Mouse (Mus musculus): ENCODE results near the gene Dnajb14.
"Not testable (repeated sequence)": the region's sequence is repeated elsewhere in the genome, so short reads cannot be mapped to it uniquely, and the experiment has no call there.

Gene Dnajb14

GRCm38 (mm10) chr3:137867437-137868093 is at the start of gene Dnajb14:
TSS of gene Dnajb14 (plus strand) at chr3:137867675.
- DNase-seq (ENCODE audit: low spot score in 2 of 2): peak; percentile 72 to 84

- DNase-seq (ENCODE audit: low spot score in 2 of 2): no peak
Measured at GRCm38 (mm10) chr3:137818713-137819112, 48.8 kb upstream of the Dnajb14 start.

DNA sequence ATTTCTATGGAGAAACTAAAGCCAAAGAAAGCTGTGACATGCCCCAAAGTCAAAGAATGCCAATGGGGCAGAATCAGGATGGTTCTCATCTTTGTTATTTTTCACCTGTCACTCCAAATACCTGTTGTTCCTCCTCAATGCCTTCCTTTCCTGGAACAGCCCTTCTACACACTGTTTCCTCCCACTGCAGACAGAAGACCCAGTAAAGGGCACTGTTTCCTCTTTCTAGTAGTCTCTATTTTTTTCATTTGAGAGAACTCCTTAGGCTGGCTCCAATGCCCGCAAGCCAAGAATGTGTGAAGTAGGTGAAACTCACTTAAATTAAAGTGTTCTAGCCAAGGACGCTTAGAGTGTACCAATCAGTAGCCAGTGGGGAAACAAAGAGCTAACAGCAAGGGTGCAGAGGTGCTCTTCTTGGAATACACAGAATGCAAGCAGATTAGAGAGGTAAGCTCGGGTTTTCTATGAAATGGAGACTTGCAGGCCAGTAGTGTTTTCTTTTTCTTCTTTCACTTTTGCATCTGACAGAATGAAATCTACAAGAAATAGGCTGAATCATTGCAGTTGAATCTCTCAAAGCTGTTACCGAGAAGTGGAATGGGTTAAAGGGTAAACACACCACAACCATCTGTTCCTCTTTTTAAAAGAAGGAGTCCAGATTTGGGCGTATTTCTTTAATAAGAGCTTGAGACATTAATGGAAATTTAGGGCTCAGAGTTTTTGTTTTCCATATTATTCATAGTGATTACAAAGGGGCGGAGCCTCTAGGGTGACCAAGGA is 46.6 kb upstream of the Dnajb14 start:
- no peak for DNase-seq (ENCODE audit: low spot score in 2 of 2)

DNA sequence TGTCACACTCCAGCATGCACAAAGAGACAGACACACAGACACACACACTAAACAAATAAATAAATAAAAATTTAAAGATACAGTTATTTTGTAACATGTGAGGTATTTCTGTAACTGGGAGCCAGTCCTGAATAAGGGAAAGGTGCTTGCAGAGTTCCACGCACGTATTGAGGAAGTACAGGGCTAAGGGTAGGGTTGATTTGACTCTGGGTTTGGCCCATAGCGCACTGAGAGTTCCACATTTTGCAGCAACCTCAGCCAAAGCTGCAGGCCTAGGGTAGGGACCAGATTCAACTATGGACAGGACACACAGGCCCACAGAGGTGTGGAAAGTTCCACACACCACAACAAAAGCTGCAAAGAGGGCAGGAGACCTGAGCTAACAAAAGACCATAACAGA is 44.2 kb upstream of the Dnajb14 start:
- no peak for DNase-seq (ENCODE audit: low spot score in 2 of 2)

- DNase-seq (ENCODE audit: low spot score in 2 of 2): no peak
Measured at GRCm38 (mm10) chr3:137827678-137828077, 39.8 kb upstream of the Dnajb14 start.

DNA sequence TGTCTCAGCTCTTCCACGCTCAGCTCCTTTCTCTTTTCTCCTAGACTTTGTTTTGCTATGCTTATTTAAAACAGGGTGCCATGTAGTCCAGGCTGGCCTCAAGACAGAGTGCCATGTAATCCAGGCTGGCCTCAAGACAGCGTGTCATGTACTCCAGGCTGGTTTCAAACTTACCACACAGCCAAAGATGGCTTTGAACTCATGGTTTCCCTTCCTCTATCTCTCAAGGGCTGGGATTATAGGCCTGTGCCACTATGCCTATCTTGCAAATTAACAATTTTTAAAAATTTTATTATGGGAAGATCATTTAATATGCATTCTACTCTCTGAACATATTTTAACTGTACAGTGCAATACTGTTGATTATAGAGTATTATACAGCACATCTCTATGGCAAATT is 36.3 kb upstream of the Dnajb14 start:
- no peak for DNase-seq (ENCODE audit: low spot score in 2 of 2)

DNA sequence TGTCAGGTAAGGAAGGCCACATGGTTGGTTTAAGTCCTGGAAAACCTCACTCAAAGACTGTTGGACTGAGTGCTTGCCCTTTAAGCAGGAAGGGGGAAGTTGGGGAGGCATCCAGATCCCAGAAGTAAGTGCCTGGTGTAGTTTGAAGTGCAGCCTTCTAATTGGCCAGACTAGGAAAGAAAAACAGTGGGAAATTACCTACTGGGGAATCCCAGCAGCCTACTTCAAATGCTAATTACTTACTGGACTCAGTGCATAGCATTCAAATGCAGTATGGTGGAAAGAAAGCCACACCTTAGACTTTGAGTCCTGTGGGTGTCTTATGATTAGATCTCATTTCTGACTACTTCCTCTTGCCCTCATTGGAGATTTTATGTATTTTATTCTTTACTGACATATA is 34.3 kb upstream of the Dnajb14 start:
- no peak for DNase-seq (ENCODE audit: low spot score in 2 of 2)

DNA sequence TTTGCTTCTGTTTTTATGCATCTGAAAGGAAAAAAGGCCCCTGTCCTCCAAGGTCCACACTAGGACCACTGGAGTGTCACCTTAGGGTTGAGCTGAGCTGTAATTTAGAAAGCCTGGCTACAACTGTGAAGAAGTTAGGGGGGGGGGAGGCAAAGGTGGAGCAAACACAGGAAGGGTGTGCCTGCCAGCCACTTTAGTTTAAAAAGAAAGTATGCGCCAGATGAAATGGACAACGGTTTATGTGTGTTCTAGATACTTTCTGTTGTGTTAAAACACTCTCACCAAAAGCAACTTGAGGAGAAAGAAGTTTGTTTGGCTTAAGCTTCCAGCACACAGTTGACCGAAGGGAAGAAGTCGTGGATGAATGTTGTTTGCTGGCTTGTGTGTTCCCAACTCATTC is 33.8 kb upstream of the Dnajb14 start:
- DNase-seq (ENCODE audit: low spot score in 2 of 2): no peak

GRCm38 (mm10) chr3:137836543-137836942 is 30.9 kb upstream of the Dnajb14 start:
- DNase-seq (ENCODE audit: low spot score in 2 of 2): no peak

DNA sequence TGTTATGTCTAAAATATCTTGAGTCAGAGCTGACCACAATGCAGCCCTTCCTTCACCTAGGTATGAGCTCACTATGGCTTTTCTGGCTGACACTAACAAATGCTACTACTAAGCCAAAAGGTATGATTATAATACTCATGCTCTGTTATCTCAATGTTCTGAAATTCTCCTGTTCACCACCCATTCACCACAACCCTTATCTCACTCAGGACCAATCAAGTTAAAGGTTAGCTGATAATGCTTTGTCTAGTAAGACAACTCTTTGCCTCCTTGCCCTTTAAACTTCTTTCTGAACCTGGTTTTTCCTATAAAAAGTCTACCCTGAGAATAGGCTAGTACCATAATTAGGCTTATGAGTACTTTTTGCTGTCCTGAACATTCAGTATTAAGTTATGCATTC is 29.3 kb upstream of the Dnajb14 start:
- DNase-seq (ENCODE audit: low spot score in 2 of 2): no peak

- no peak for DNase-seq (ENCODE audit: low spot score in 2 of 2)
Measured at GRCm38 (mm10) chr3:137842944-137843343, 24.5 kb upstream of the Dnajb14 start.

DNA sequence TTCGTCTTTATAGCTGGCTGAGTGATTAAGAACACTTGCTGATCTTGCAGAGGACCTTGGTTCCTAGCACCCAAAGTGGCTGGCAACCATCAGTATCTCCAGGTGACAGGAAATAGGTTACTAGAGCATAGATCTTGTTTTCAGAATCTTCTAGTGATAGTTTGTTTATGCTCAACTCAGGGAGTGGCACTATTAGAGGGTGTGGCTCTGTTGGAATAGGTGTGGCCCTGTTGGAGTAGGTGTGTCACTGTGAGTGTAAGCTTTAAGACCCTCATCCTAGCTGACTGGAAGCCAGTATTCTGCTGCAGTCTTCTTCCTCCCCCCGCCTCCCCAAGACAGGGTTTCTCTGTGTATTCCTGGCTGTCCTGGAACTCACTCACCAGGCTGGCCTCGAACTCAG is 23.2 kb upstream of the Dnajb14 start:
- DNase-seq (ENCODE audit: low spot score in 2 of 2): peak; percentile 8 to 54

DNA sequence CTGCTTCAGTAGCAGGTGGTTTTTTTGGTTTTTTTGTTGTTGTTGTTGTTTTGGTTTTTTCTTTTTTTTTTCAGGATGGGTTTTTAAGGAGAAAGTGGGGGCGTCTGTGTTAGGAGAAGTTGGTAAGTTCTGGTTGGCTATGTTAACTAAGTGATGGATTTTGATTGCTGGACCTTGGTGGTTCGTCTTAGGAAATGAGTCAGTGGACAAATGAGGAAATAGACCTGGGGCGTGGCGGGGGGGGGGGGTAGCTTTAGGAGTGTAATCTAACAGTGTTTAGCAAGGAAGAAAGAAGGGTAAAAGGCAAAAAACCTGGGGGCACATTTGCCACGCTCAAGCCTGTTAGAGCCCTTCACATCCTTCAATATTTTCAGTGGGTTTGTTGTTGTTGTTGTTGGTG is 20.9 kb upstream of the Dnajb14 start:
- DNase-seq (ENCODE audit: low spot score in 2 of 2): peak in 1 of 2 experiments; percentile 6

DNA sequence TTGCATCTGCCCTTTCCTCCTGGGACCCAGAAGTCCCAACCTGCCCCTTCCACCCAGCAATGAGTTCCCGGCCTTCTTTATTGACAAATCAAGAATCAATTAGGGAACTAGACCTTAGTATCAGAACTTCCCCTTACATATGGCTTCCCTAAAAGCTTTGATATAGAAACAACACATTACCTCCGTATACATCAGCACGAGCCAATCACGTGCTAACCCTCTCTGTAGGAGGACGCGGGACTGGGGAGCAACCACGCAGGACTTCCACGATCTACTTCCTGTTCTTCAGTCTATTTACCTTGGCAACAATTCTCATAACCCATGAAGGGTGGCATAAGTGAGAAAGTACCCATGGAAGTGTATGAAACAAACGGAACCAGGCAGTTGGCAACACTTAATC is 19.1 kb upstream of the Dnajb14 start:
- DNase-seq (ENCODE audit: low spot score in 2 of 2): peak; percentile 11 to 36

DNA sequence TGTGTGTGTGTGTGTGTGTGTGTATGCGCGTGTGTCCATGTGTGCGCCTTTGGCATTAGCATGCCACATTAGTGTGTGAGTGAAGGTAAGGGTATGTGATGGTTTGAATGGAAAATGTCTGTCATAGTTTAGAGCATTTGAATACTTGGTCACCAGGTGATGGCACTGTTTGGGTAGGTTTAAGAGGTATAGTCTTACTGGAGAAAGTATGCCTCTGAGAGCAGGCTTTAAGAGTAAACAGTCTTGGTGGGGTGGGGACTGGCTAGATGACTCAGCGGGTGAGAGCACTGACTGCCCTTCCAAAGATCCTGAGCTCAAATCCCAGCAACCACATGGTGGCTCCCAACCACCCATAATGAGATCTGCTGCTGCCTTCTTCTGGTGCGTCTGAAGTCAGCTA is 17.8 kb upstream of the Dnajb14 start:
- peak in 1 of 2 experiments; percentile 49 for DNase-seq (ENCODE audit: low spot score in 2 of 2)

- no peak for DNase-seq (ENCODE audit: low spot score in 2 of 2)
Measured at GRCm38 (mm10) chr3:137851196-137851595, 16.3 kb upstream of the Dnajb14 start.

DNA sequence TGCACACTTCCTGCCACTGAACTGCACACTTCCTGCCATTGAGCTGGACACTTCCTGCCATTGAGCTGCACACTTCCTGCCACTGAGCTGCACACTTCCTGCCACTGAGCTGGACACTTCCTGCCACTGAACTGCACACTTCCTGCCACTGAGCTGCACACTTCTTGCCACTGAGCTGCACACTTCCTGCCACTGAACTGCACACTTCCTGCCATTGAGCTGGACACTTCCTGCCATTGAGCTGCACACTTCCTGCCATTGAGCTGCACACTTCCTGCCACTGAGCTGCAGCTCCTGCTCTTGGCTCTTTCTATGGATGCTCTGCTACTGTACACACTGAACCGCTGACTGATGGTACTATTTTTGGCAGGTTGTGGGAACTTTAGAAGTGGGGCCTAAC is 14.5 kb upstream of the Dnajb14 start:
- not testable (repeated sequence) for DNase-seq (ENCODE audit: low spot score in 2 of 2)

- DNase-seq (ENCODE audit: low spot score in 2 of 2): peak in 1 of 2 experiments; percentile 38
Measured at GRCm38 (mm10) chr3:137855328-137855727, 12.1 kb upstream of the Dnajb14 start.

GRCm38 (mm10) chr3:137856061-137856460 is 11.4 kb upstream of the Dnajb14 start:
- DNase-seq (ENCODE audit: low spot score in 2 of 2): peak in 1 of 2 experiments; percentile 31

DNA sequence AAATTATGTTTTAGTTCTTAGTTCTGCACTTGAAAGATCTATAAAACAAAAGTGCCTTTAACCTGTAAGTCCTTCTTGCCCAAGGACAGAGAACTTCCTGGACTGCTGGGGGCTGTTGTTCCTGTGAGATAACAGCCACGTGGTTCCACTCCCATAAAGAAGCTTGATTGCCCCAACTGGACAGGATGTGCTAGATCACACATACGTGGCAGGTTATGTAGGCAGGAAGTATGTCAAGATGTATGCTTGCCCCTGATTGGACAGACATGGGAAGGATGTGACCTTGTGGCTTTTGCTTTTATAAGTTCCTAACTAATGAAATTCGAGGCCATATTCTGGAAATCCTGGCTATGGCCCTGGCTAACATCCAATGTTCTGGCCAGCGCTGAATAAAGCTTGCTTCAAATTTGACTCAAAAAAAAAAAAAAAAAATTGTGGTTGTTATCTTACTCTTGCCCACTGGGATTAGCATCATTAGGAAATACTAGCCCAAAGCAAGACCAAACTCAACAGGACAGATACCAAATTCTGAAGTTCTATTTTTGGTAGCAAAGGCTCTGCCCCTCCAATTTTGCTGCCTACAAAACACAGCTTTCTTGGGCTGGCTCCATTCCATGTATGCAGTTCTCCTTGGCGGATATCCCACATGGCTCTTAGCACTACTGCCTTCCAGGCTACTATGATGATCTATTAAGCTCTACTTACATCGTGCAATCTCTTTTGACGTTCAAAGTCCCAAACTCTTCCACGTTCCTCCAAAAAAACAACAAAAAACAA is 6.9 kb upstream of the Dnajb14 start:
- peak in 1 of 2 experiments; percentile 43 for DNase-seq (ENCODE audit: low spot score in 2 of 2)

- DNase-seq (ENCODE audit: low spot score in 2 of 2): no peak
Measured at GRCm38 (mm10) chr3:137861436-137861835, 6.0 kb upstream of the Dnajb14 start.

DNA sequence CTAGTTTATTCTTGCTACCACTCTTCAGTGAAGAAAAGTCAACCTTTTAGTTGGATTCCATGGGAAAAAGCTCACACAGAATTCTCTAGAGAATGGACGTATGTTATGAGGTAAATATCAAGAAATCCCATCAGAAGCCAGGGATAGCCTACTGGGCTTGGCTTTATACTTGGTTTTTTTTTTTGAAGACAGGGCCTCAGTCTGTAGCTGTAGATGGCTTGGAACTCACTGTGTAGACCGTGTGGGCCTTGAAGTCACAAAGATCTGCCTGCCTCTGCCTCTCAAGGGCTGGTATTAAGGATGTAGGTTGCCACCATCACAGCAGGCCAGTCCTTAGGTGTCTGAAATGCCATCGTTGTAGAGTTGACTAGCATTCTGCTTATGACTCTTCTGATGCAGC is 4.9 kb upstream of the Dnajb14 start:
- peak in 1 of 2 experiments; percentile 44 for DNase-seq (ENCODE audit: low spot score in 2 of 2)
